Mouse (Mus musculus): Measurements from ENCODE around the gene 1700016D06Rik.
A peak's percentile ranks its signal among the peaks of the same experiment; 100 is the strongest.

The 1700016D06Rik gene

DNA sequence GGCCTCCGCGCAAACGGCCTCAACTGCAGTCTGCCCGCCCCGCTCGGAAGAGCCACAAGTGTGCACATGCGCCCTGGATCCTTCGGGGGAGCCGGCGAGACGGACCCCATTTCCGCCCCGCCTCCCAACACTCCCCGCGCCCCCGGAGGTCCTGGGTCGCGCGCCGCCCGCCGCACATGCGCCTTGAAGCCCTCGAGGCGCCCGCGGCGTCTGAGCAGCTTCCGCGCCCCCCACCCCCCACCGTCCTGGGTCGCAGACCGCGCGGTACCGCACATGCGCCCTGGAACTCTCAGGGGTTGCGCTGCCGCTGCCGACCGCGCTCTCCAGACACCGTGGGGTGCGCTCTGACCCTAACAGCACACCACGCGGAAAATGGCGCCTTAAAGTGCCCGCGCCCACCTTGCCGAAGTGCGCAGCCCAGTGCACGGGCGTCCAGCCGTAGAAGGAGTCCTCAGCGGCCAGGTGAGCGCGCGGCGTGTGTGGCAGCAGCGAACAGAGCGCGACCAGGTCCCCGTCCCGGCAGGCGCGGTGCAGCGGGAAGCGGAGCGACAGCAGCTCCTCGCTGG lies 65.8 kb downstream of the 1700016D06Rik start:
- DNase-seq (ENCODE audit: low read depth, low spot score): peak; percentile 96

DNA sequence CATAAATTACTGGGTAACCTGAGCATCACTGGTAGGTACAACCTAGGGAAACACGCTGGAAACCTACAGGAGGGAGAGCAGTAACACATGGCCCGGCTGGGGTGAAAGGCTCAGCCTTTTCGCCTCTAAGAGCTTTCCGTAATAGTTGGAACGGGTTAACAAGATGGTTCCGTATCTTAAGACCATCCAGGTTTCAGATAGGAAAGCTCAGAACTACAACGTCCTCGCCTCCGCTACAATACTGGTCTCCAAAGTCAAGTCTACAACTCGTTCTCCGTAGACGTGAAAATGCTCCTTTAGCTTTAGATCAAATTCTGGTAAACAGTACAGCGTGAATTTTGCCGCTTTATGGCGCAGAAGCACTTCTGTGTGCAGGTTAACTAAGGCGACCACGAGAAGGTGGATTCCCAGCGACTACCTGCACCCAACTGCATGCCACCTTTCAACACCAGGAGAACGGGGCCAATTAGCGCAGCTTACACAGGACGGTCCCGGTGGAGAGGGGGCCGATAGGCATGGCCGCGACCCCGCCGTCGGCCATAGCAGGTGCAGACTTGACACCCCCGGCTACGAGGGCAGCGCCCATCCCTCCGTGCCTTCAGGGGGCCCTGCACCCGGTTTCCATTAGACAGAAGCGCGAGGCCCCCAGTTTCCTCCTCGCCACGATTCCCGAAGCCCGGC lies 66.4 kb downstream of the 1700016D06Rik start:
- no peak for DNase-seq (ENCODE audit: low read depth, low spot score)

DNA sequence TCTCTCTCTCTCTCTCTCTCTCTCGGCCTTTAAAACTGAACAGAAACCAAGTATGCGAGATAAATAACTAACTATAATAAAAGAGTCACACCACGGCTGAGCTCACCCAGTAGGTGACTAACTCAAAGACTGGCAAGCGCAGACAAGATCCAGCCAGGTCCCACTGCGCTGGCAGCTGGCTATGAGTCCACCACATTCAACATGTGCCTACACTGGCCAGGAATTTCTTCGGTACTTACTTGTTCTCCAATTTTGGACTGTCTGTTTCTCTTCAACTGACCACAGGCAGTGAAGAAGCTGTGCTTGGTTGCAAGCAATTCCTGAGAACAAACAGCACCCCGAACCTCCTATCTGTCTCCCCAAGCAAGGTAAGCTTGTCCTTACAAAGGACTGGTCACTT lies 67.4 kb downstream of the 1700016D06Rik start:
- no peak for DNase-seq (ENCODE audit: low read depth, low spot score)

DNA sequence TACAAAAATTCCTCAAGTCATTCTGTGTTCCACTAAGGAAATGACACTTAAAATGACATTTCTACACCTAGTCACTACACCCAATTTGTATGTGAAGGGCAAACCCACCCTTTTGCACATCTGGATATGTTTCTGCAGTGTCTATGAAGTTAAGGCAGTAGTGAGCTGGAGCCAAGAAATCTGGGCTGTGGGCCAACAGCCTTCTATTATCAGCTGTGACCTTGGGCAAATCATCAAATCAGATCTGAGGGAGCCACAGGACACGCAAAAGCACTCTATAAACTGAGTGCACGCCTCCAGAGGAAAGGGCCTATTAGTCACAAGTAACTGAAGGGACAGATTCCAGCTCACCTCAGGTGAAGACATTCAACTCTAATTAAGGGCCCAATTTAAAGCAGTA lies 68.5 kb downstream of the 1700016D06Rik start:
- DNase-seq (ENCODE audit: low read depth, low spot score): no peak

DNA sequence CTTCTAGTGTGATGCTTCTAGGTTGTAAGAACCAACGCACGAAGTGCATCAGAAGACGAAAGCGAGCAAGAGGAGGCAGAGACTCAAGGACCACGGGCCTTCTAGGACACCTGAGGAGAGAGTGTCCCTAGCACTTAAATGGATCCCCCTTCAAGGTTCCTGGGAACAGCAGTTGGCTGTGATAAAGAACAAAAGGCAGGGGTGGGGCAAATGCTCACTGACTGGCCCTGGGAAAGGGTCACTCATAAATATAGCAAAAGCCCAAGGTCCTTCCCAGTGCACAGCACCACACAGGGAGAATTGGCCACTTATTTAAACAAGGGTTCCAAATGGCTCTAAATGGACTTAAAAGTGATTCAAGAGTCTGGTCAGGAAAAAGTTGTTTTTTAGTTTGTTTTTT lies 71.7 kb downstream of the 1700016D06Rik start:
- no peak for DNase-seq (ENCODE audit: low read depth, low spot score)

DNA sequence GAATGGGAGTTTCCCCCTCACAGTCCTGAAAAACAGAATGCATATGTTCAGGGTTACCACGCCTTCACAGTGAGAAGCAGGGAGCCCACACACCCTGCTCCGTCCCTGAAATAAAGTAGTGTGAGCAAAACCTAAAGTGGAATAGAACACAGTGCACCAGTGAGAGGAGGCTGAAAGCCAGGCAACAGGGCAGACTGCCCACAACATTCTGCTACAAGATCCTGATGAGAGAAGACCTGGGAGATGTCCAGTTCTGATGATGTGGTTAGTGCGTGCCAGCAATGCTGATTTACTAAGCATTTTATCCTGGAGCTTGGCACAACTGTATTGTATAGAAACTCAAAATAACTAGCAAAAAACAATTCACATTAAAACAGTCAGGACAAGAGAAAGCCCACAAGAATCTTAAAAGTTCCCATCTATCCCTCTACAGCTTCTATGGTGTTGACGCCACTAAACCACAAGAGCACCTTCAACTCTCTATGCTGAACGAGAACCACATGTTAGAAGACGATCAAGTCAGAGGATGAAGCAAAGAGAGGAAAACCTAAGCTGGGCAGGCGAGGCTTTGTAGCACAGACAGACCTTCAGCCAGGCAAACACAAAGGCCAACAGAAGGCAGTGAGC lies 72.2 kb downstream of the 1700016D06Rik start:
- no peak for DNase-seq (ENCODE audit: low read depth, low spot score)

DNA sequence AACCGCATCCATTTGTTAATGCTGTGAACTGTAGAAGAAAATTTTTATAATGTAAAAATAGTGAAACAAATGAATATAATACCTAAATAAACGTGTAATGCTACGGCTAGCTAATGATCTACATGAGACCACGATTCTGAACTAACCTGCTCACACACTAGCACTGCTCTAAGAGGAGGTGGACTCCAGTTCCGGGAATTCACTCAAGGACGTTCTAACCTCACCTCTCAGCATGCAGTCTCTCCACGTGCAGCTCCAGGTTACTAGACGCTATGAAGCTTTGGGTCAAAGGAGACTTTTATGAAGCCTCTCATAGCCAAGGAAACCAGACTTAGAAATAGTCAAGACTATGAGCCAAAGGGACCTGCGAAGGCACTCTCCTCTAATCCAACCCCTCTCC lies 73.1 kb downstream of the 1700016D06Rik start:
- DNase-seq (ENCODE audit: low read depth, low spot score): no peak

DNA sequence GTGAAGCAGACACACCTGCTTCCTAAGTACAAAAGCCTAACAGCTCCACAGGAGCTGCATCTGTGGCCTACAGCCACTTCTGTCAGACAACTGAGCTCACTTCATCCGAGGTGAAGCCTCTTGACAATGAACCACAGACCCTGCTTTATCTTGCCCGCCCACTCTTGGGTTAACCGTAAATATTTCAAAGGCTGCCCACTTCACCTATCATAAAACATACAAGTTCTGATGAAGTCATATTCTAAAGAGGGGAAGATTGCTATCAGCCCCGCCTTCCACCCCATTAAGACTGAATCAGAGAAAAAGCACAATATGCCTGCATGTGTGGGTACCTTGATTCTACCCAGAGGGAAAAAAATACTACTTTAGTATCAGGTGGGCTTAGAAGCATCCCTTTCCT lies 75.8 kb downstream of the 1700016D06Rik start:
- DNase-seq (ENCODE audit: low read depth, low spot score): no peak

DNA sequence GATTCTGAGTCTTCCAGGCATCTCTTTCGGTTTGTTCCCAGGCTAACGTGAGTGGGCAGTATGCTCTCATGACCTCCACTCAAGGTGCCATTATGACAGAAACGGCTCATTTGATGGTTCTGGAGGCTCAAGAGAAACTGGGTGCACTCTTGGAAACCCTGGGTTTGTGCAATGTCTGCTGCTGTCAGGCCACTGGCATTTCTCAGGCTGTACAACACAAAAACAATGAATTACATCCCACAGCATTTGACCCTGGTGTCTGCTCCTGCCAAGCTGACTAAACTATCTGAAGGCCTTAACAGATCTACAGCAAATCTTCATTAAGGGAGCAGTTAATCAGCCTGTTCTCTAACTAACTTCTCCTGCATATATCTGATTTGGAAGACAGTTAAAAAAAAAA lies 81.8 kb downstream of the 1700016D06Rik start:
- no peak for DNase-seq (ENCODE audit: low read depth, low spot score)

DNA sequence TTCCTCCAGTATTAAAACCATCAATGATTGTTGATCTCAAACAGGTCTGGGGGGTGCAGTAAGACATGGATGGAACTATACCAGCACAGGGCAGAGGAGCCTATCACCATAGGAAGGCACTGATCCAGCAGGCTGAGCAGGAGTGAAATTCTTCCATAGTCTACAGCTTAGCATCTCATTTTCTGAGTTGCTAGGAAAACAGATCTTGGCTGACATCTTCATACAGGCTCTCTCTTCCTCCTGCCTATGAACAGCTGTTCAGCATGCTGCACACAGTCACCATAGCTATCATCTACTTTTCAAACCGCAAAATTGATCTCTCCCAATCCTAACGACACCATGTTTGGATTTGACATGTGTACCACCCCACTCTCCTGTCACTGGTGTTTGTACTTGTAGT lies 82.8 kb downstream of the 1700016D06Rik start:
- no peak for DNase-seq (ENCODE audit: low read depth, low spot score)

DNA sequence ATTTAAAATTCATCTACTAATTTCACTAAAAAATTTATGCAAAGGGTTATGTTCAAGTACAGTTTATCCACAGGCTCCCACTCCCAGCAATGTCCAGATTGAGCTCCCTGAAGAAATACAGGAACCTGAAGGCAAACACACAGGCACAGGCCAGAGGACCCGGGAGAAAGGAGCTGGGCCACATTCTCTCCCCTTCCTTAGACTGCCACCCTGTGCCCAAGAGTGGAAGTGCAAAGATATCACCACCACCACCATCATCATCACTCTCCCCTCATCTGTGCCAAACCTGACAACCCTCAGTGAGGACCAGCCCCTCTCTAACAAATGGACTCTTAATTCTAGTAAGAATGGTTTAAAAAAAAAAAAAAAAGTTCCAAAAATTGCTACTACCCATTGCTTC lies 84.6 kb downstream of the 1700016D06Rik start:
- DNase-seq (ENCODE audit: low read depth, low spot score): peak; percentile 42

DNA sequence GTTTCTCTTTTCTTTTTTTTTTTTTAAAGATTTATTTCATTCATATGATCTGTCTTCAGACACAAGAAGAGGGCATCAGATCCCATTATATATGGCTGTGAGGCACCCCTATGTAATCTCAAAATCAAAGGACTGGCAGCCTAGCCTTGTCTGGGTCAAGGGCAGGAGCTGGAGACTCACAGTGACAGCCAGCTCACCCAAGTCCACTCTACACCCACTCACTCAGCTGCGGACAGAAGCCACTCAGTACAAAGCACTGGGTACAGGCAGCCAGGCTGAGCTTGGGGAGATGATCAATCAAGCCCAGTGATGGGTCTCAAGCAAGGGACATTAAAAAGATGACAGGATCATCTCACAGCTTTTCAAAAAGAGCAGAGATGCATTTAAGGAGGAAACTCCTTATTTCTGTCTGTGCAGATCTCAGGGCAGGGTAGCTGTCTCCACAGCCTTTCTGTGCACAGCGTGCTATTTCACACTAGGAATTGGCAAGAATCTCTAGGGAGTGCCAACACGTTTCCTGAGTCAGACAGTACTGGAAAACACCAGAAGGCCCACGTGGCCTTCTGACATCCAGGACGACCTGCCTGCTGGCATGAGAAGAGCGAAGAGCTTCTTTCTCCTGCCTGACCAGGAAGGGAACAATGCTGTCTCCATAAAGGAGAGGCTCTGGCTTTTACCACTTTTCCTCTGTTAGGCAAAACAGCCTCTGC lies 86.6 kb downstream of the 1700016D06Rik start:
- no peak for DNase-seq (ENCODE audit: low read depth, low spot score)

DNA sequence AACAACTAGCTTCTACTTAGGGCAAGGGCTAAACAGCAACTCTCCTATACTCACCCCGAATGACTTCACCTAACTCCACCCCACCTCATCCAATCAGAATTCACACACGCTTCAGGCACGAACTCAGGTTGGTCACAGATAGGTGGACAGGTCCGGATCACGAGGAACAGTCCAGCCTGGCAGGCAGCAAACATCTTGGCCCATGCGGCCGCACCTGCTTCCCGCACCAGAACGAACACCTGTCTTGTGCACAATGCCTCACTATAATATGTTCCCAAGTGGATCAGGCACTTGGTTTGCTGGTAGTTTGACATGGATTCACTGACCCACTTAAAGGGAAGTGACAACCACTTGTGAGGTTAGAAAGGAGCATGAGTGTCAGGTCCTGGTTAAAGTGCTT lies 92.0 kb downstream of the 1700016D06Rik start:
- no peak for DNase-seq (ENCODE audit: low read depth, low spot score)

Measured in A20 (cell line).